Mouse (Mus musculus): ENCODE data around the gene Fjx1. TPM values are rescaled to one million over a fixed set of nuclear protein-coding genes. Genes with fewer than 3 reads are reported as not detected.
A peak's percentile ranks its signal among the peaks of the same experiment; 100 is the strongest.

The Fjx1 gene
- total RNA-seq, 2 experiments from 2014 or later: 3.2 to 3.3 TPM

- no peak for DNase-seq
Measured at GRCm38 (mm10) chr2:102426434-102426833, 25.9 kb downstream of the Fjx1 start.

DNA sequence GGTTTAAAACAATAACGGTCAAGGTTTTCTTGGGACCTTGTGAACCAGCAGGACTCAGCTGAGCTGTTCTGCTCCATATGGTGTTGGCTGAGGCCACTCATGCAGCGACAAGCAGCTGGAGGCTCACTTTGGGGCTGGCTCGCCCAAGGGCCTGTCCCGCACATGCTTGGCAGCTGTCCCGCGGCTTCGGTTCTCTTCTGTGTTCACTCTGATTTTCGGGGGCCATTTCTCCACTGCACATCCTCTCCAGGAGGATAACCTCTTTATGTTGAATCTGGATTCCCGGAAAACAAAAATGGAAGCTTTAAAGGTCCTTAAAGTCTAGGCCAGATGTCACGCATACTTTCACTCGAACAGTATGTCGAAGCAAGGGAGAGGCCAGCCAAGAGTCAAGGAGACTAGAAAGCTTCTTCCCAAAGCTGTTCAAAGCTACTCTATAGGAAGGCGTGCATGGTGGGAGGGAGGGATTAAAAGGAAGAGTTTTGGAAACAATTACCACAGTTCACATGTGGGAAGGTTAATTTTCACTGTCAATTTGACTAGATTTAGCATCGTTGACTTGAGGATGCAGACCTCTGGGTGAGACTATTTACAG, 36.1 kb downstream of the Fjx1 start:
- peak; percentile 42 for DNase-seq

GRCm38 (mm10) chr2:102412738-102413137, 39.6 kb downstream of the Fjx1 start:
- DNase-seq: no peak

GRCm38 (mm10) chr2:102410615-102411014, 41.7 kb downstream of the Fjx1 start:
- DNase-seq: no peak

GRCm38 (mm10) chr2:102409741-102410140, 42.6 kb downstream of the Fjx1 start:
- no peak for DNase-seq

DNA sequence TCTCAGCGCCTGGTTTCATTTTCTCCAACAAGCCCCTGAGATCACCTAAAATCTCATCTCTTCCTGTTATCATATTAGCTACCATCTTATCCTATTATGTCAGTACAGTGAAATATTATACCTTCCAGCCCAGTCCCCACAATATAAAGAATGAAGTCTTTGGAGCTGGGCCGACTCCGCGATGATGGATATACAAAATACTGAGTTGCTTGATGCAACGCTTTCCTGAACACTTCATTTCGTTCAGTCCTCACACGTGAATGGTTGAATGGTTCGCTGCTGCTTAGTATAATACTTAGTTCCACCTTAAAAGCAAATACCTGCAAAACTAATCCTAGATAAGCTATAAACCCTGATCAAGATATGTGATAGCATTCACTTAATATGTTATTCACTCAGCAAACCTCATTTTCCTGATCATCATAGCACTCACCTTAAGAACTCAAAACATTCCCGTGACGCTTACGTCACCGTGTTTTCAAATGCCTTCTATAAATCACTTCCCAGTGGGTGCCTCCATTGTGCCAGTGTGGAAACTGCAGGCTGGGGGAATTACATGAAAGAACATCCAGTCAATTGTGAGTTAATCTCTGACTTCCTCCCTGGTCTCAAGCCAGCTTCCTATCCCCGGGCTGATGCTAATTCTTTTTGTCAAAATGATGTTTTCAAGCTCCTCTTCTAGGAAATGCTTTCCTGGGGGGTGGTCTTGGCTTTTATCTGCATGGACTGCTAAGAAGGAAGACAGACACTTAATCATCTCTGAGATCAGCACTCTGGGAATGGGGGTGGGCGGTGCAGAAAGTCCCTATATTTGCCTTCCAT, 44.7 kb downstream of the Fjx1 start, which contains the start of gene Trim44:
Trim44 (minus strand) TSS at position 466 of the 822 bp plus-strand sequence.
- DNase-seq: no peak

- no peak for DNase-seq
Measured at GRCm38 (mm10) chr2:102406324-102407304, 45.7 kb downstream of the Fjx1 start.

- DNase-seq: no peak
Measured at GRCm38 (mm10) chr2:102403982-102404381, 48.3 kb downstream of the Fjx1 start.

DNA sequence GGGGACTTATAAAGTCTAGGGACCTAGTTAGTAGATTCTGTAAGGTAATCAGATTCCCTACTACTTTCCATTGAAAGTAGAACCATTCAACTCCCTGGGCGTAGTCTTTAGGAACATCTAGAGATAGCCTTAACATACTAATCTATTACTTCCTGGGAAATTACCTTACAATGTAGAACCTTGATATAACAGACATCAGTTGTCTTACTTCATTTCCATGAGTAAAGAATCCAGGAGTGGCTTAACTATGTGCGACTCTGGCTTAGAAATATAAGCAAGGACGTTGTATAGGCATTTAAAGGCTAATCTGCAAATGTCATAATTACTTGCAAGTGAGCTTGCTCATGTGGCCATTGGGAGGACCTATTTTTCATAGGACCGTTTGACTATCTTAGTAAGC, 49.0 kb downstream of the Fjx1 start:
- DNase-seq: no peak

GRCm38 (mm10) chr2:102401352-102401692, 51.0 kb downstream of the Fjx1 start:
- no peak for DNase-seq

DNA sequence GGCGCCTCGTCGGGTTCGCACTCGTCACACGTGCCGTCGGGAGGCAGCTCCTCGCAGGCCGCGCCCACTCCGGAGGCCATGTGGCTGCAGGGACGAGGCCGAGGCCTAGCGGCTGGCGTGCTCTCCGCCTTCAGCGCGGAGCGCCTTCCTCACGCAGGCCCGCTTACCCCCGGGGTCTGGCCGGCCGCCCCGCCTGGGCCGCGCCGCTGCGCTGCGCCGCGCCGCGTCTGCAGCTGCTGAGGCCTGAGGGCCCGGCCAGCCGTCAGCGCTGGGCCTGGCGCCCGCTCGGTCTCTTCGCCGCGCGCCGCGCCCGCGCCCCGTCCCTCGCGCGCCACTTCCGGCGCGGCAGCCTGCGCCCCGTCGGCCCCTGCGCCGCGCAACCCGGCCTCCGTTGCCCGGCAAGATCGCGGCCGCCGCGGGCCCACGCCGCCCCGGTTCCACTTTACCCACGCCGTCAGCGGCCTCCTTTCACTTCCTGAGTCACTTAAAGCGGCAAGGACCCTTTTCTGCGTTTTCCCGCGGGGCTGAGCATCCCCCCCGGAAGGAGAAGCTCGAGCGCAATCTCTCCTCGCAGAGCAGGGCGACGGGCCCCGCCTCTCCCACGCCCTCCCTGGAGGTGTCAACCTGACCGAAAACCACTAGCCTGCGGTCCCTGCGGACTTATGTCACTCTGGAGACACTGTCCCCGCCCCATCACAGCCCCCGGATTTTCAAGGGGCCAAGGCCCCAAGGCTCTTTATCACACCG, 51.5 kb downstream of the Fjx1 start:
- peak; percentile 83 for DNase-seq

- DNase-seq: no peak
Measured at GRCm38 (mm10) chr2:102399864-102400604, 52.3 kb downstream of the Fjx1 start.

Other genes starting within 250 kb of the Fjx1 start
- gene Trim44, start 44.7 kb downstream of the Fjx1 start, total RNA-seq (2021): 10 to 100 TPM; 47.8 to 50.4 TPM
- gene Pamr1, start 97.5 kb upstream of the Fjx1 start, total RNA-seq (2021): 1 to 10 TPM; 4.6 to 6.4 TPM
- gene Slc1a2, start 206.2 kb upstream of the Fjx1 start, total RNA-seq (2021): under 1 TPM; 0.20 to 0.26 TPM